Mouse (Mus musculus): ENCODE results near the gene Lpp.

Gene Lpp

GRCm38 (mm10) chr16:24471029-24471428 lies 77.7 kb downstream of the Lpp start:
- no peak for DNase-seq (ENCODE audit: low spot score in 2 of 2)

GRCm38 (mm10) chr16:24471801-24472200 lies 78.5 kb downstream of the Lpp start:
- DNase-seq (ENCODE audit: low spot score in 2 of 2), result no peak

DNA sequence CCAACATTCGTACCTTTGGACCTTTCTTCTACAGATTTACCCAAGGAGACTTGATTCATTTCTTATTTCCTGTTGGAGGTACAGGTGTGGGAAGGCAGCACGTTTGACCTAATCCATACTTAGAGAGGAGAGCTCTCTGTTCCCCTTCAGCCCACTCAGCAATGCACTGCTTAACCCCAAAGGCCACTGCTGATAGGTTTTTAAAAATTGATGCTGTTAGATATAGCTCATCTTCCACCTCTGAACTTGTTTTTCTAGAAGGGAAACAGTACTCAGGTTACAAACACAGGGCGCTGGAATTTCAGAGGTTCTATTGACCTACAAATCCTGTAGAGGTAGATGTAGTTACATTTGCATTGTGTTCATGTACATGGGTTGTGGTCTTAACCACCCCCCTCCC lies 80.7 kb downstream of the Lpp start:
- DNase-seq (ENCODE audit: low spot score in 2 of 2), result no peak

GRCm38 (mm10) chr16:24474781-24475180 lies 81.5 kb downstream of the Lpp start:
- DNase-seq (ENCODE audit: low spot score in 2 of 2), result no peak

DNA sequence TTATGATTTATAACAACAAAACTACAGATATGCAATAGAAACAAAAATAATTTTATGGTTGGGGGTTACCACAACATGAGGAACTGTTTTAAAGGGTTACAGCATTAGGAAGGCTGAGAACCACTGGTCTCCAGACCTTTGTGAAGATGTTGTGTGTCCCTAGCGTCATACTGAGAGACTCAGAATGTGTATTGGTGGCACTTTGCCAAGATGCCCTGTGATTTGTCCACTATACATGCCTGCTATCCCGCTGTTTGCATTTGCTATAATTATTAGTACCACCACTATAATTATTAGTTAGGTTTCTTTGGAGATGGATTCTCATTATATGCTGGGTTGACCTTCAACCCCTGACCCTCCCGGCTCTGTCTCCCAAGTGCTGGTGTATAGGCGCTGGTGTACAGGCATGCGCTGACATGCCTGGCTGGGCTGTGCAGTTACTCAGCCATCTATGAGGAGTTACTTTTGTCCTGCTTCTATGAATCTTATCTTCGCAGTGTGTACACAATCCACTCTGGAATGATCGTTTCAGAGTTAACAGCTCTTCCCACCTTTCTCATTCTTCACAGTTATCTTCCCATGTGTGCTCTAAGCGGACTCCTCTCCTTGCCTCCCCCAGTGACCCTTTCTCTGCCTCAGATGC lies 82.1 kb downstream of the Lpp start:
- DNase-seq (ENCODE audit: low spot score in 2 of 2), result no peak

GRCm38 (mm10) chr16:24476911-24477401 lies 83.6 kb downstream of the Lpp start:
- DNase-seq (ENCODE audit: low spot score in 2 of 2), result no peak

DNA sequence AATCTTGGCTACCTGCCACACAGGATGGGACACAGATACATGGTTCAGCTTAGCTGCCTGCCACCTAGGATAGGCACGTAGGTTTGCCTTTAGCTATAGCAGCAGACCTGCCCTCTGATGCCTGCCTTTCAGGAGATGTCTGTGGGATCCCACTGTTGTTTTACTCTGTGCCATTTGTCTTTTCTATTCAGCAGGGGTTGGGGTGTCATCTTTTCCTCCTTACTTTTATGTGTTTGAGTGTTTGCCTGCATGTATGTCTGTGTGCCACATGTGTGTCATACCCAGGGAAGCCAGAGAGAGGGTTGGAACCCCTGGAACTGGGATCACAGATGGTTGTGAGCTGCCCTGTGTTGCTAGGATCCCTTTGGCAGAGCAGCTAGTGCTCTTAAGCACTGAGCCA lies 84.7 kb downstream of the Lpp start:
- no peak for DNase-seq (ENCODE audit: low spot score in 2 of 2)

GRCm38 (mm10) chr16:24478851-24479250 lies 85.5 kb downstream of the Lpp start:
- no peak for DNase-seq (ENCODE audit: low spot score in 2 of 2)

- no peak for DNase-seq (ENCODE audit: low spot score in 2 of 2)
Measured at GRCm38 (mm10) chr16:24482648-24483047, 89.3 kb downstream of the Lpp start.

DNA sequence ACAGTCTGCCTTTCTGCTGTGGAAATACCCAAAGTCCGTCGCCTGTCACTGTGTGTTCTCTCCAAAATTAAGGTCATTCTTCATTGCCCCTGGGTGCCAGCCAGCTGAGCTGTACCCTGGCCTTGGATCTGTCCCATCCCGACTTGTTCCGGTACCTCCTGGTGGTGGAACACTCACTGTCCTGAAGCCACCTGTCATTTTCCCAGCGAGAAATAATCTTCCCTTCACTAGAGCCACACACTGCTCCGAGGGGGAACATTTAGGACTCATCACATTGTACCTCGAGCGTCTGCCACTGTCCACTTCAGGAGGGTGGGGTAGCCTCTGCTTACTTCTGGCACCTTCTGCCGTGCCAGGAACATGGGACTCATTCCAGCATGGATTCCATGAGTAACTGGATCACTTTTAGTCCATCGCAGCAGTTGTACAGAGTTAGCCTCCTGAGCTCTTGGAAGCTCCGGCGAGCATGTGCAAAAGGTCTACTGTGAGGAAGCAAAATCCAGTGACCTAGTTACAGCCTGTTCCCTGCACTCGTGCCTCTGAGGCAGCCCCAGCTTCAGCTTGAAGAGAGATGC lies 90.3 kb downstream of the Lpp start:
- DNase-seq (ENCODE audit: low spot score in 2 of 2), result no peak

DNA sequence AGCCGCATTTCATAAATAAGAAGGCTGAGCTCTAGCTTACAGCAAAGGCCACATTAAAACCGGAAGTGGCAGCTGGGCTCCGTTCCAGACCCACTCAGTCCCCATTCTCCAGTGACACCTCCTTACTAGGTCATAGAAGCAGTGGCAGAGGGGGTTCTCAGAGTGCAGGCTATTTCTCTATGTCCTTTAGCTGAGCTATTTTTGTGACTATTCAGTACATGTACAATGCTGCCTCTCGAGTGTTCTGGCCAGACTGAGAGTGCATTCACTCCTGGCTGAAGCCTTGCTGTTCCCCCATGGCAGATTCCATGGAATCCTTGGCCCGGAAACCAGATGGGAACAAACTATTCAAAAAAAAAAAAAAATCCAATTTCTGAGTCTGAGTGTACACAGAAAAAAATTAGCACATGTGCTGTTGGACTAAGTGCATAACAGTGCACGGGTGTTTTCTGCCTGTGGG lies 94.5 kb downstream of the Lpp start:
- DNase-seq (ENCODE audit: low spot score in 2 of 2), result peak in 1 of 2 experiments; percentile 36

- no peak for DNase-seq (ENCODE audit: low spot score in 2 of 2)
Measured at GRCm38 (mm10) chr16:24489516-24490285, 96.4 kb downstream of the Lpp start.

- DNase-seq (ENCODE audit: low spot score in 2 of 2), result no peak
Measured at GRCm38 (mm10) chr16:24490751-24491485, 97.6 kb downstream of the Lpp start.

DNA sequence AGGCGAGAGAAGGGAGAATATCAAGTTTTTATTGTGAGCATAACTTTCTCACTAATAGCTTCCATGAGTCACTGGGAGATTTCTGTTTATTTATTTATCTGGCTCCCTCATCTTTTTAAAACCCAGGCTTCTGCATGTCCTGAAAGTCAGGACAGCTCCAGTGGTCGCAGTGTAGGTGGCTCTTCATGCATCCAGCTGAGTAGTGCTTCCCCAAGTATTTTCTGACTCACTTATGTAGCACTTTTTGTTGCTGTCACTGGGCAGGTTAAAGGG lies 98.1 kb downstream of the Lpp start:
- DNase-seq (ENCODE audit: low spot score in 2 of 2), result no peak

- no peak for DNase-seq (ENCODE audit: low spot score in 2 of 2)
Measured at GRCm38 (mm10) chr16:24492194-24492940, 99.1 kb downstream of the Lpp start.

DNA sequence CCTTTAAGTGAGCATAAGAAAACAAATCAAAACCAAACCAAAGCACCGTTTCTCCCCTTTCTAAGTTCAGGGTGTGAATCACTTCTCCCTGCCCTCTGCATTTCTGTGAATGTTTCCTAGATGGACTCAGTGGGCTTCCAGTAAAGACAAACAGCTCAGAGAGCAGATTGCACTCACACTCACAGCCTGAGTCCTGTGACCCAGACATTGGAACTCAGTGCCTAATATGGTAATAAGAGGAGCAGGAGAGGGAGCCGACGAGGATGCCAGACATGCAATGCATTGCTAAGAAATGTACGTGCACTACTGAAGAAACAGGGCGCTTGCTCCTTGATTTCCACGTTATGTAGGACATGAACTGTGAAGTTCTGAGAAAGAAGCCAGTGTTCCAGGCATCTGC lies 101.2 kb downstream of the Lpp start:
- DNase-seq (ENCODE audit: low spot score in 2 of 2), result no peak

DNA sequence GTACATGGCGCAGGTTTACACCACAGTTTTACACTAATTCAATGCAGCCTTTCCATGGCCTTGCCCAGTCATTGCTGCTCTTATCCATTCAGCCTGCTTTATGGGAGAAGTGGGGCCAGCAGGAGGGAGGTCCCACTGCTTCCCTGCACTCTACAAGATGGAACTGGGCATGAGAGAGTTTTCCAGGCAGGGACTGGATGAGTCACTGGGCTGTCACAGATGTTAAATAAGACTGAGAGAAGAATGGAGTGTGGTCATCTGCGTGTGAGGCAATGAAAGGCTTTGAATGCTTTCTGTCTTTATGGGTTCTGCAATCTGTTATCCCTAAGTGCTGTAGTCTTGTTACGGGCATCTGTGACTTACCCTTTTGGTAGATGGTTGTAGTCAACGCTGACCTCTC lies 102.2 kb downstream of the Lpp start:
- DNase-seq (ENCODE audit: low spot score in 2 of 2), result no peak

GRCm38 (mm10) chr16:24496635-24497034 lies 103.3 kb downstream of the Lpp start:
- DNase-seq (ENCODE audit: low spot score in 2 of 2), result no peak

- no peak for DNase-seq (ENCODE audit: low spot score in 2 of 2)
Measured at GRCm38 (mm10) chr16:24497413-24497812, 104.1 kb downstream of the Lpp start.

DNA sequence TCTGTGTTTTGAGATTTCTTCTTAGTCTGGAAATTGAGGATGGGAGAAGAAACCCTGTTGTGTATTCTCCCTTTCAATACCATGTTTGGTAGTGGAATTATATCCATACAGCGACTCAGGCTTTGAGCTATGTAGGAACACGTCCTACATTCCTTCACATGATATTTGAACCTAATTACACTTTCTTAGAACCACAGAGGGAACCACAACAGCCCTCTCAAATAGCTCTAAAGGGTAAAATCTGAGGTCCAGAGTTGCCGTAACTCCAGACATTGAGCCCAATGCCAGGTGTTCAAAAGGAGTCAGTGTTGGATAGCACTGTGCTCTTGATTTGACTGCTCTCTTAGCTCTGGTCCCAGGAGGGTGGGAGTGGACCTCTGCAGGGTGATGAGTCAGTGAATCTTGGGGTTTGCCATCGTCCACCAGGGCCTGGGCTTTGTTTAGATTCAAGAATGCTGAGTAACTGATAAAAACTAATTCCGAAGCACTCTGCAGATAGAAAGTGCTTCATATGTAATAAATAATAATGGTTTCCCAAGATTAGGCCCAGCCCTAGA lies 104.9 kb downstream of the Lpp start:
- DNase-seq (ENCODE audit: low spot score in 2 of 2), result no peak

DNA sequence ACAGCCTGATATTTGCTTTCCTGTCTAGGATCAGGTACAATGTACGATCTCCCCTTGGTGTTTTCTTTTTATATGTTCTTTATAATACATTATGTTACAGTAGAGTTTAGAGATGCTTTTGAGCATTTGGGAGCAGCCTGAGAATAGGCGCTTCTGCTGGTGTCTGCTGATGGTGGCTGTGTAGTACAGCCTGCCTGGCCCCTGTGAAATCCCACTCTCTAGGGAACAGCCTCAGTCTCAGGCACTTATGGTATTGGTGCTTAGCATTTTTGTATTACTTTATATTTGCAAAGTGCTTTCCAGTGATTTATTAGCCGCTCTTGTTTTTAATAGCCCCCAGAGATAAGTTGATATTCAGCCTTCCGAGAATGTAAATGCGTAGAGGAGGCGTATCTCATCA lies 107.9 kb downstream of the Lpp start:
- DNase-seq (ENCODE audit: low spot score in 2 of 2), result no peak

All from spleen, postnatal 10 days (tissue).